Mouse (Mus musculus) ES-E14 (cell line): ENCODE measurements at regions not wholly inside any gene's neighbourhood (a gene's known extent, or its start where the extent isn't known, plus 50 kb on each side); places are given as distances from the start of the nearest gene placed in this dataset.

ENCODE experiments used
- ZC3H11A ChIP-seq: IDR thresholded peaks from 2 replicates; pipeline ENCODE4 v1.6.1; 2012; ENCODE audit warnings: low read depth, mild to moderate bottlenecking, inconsistent platforms, low read length, borderline replicate concordance
- ZNF384 ChIP-seq: IDR thresholded peaks from 2 replicates; pipeline ENCODE4 v1.6.1; 2012; ENCODE audit warnings: low read depth, low read length, inconsistent platforms

DNA sequence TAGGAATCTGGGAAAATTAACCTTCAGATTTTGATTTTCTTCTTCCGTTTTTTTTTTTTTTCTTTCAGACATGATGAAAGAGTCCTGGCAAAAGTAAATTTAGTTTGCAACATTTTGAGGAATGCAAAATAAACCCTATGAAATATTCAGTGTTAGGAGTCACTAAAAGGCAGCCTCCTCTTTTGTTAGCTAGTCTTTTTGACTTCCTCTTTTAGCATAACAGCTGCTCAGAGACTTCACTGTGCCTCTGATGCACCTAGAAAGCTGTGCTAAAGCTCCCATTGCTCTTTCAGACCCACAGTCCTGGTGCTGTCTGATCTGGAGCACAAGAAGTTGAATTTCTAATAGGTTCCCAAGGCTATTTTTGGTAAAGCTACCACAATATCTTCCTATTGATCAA lies 498.5 kb upstream of the Cblb start:
- TF ChIP-seq ZNF384, result no peak
- no peak for TF ChIP-seq ZC3H11A
